Mouse (Mus musculus) A20 (cell line): ENCODE results near the gene Hlx.

Experiments
- DNase-seq: peaks from one replicate; pipeline ENCODE4 v3.0.0-alpha.2; 2011; ENCODE audit warnings: low read depth, low spot score

Gene Hlx

GRCm38 (mm10) chr1:184716117-184716516, 16.3 kb downstream of the Hlx start:
- no peak for DNase-seq

GRCm38 (mm10) chr1:184715693-184716092, 16.7 kb downstream of the Hlx start:
- no peak for DNase-seq

- DNase-seq, result no peak
Measured at GRCm38 (mm10) chr1:184714515-184714914, 17.9 kb downstream of the Hlx start.

DNA sequence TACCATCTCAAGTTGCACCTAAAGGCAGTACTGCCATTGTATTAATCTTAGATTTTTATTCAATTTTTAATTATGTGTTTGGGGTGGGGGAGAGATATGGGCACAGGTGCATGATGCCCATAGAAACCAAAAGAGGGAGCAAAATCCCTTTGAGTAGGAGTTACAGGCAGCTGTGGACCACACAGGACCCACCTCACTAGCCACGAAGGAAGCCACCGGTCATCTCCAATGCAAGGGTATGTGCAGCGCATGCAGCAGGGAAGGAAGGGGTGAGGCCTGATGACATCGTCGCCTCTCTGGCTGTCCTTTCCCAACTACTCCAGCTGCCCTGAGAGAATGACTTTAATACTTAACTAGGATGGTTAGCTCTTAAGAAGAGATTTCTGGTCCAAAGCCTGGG, 18.7 kb downstream of the Hlx start:
- no peak for DNase-seq

DNA sequence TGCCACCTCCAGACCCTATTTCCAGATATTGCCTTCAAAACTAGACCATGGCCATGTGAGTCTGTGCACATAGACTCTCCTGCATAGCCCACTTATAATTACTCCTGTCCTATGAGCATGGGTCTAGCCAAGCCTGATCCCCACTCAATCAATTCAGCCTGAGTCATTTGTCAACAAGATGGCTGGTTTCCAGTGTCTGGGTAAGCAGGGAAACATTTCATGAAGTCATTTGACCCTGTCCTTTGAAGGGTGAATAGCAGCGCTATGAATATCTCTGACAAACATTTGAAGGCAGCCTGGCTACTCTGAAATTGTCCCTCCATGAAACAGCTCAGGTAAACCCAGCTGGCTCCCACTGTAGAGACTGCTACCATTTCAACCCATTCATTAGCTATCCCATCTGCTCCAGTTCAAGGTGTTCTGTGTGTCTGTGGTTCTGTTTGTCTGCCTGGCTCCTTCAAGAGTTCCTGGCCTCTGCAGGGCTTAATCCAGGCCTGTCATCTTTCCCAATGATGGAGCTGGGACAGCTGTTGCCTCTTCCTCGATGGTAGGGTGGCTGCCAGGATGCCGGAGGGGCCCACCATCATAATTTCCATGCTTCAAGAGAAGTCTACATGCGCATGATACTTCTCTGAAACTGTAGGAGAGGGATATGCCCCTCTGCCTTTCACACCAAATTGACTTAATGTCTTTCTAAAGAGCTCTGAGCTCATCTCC, 24.7 kb downstream of the Hlx start:
- no peak for DNase-seq

DNA sequence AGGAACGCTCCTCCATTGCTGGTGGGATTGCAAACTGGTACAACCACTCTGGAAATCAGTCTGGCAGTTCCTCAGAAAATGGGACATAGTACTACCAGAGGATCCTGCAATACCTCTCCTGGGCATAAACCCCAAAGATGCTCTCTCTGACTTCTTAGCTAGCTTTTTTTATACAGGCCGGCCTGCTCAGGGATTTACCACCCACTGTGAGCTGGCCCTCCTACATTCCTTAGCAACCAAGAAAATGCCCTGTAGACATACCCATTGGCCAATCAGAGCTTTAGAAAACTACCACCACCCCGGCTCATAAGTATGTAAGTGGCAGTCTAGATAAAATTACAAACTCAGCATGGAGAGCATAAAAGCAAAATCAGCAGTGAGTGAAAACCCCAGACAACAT, 27.5 kb downstream of the Hlx start:
- no peak for DNase-seq

DNA sequence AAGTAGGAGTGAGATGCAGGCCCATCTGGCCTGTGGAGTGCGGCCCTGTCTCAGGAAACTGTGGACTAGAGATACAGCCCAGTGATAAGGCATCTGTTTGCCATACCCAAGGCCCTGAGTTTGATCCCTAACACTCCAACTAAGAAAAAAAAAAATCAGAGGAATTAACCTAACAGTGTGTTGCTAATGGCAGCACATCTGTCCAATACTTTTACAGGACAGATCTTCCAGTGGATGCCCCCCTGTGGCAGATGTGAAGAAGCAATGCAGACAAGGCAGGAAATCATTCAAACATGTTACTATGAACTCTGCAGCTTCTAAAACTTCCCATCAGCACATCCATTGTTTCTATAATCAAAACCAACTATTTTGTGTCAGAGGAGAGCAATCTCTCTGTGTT, 33.1 kb downstream of the Hlx start:
- no peak for DNase-seq

- no peak for DNase-seq
Measured at GRCm38 (mm10) chr1:184695451-184695850, 37.0 kb downstream of the Hlx start.

- DNase-seq, result no peak
Measured at GRCm38 (mm10) chr1:184692204-184692904, 40.1 kb downstream of the Hlx start.

- DNase-seq, result no peak
Measured at GRCm38 (mm10) chr1:184691240-184691639, 41.2 kb downstream of the Hlx start.

DNA sequence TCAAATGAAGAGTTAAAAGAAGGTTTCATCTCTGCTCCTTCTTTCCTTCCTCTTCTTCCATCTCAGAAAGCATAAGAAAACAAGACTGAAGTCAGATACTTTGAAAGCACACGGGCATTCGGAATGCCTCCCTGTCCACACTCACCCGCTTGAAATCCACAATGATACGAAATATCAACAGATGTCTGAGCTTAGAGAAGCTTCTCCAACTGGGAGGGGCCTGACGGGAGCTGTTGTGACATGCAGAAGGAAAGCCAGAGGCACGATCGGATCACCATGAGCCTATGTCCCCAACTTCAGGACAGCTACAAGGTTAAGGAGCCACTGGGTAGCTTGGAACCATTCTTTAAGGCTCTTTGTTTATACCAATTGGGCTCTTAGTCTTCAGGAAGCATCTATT, 44.4 kb downstream of the Hlx start:
- DNase-seq, result no peak

DNA sequence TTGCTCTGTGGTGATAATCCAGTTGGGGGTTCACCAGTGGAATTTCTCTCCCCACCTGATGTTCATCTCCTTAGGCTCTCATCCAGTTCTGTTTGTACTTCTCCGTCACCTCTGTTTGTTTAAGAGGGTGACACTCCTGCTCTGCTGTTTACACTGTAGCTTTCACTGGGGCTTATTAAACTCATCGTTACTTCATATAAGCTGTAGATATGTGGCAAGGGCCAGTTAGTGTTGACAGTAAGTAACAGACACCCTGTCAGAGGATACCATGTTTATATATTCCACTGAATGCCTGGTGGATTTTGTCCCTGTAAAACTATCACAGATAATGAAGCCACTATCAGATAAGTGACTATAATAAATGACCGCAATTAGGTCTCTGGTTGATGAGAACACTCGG, 44.9 kb downstream of the Hlx start:
- no peak for DNase-seq

DNA sequence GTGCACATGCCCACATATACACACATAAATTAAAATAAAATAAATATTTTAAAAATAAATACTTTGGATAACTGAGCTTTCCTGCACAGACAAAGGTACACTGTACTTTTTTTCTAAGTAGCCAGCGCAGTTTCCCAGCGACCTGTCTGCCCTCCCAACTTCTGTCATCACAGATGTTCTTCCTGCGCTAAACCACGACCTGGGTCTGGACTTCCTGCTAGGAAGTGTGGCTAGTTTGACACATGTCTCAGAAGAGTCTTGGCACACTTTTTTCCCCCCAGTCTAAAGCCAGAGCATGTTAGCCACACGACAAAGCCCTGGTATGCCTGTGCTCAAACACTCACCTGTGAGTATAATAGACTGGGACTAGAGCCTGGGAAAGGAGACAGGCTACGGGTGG, 48.9 kb downstream of the Hlx start:
- no peak for DNase-seq

- DNase-seq, result no peak
Measured at GRCm38 (mm10) chr1:184679416-184679965, 52.9 kb downstream of the Hlx start.

- DNase-seq, result no peak
Measured at GRCm38 (mm10) chr1:184677641-184678040, 54.8 kb downstream of the Hlx start.
